Mouse (Mus musculus): ENCODE results near the gene Pnkp. TPM values are rescaled to one million over a fixed set of nuclear protein-coding genes. Genes with fewer than 3 reads are reported as not detected.
A peak's percentile ranks its signal among the peaks of the same experiment; 100 is the strongest.

Gene Pnkp
- polyA plus RNA-seq, 1 experiment from 2014 or later, result 34.1 TPM

DNA sequence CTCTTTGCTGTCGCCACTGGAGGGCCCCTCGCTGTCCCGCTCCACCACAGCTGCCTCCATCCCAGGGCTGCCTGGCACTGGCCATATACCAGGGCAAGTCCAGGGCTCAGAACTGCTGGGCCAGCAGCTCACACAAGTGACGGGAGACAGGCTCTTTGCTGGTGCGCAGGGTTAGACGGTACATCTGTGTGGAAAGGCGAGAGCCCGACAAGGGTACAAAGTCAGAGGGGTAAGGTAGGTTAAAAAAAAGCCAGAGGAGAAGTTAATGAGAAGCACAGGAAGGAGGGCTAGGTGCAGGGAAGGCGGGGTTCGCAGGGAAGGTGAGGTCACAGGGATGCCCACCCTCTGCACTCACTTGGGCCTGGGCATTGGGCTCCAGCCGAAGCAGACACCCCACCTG lies 43.7 kb downstream of the Pnkp start:
- Histone ChIP-seq H3K9ac (no peak overlapping the region; the same call in 1 of the 2 replicates), H3K27ac (no peak overlapping the region), H3K9me3 (no peaks in the 10 kb centered on the region), H3K4me3 (no peak overlapping the region), H3K27me3 (no peaks in the 10 kb centered on the region), H3K4me1 (replicated peaks) (peaks cover 38% of the 10 kb centered on the region), H3K4me2 (no peak overlapping the region), H3K36me3 (peaks cover 69% of the 10 kb centered on the region)
- no peak for ATAC-seq (ENCODE audit: low FRiP score)
- WGBS, result 85% methylated on average over 11 of the region's 11 CpGs

DNA sequence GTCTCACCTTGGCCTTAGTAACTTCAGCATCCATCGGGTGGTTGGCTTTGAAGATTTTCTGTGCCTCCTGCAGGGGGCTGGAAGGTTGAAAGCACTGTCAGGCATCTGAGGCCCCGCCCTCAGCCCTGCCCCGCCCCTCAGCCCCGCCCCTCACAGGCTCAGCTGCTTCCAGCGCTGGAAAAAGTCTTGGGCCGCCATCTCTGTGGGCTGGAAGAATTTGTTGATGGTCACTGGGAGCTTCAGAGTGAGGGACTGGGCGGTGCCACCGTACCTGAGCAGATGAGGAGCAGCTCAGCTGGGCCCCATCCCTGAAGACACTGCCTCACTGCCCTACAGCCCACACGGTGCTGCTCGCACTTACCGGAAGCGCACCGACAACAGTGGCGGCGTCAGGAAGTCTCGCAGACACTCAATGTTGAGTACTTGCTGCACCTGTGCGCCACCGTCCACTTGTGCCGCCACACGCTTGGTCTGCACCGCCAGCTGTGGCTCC lies 44.3 kb downstream of the Pnkp start:
- H3K27me3 ChIP-seq, result no peaks in the 10 kb centered on the region
- no peaks in the 10 kb centered on the region for H3K9me3 ChIP-seq
- 0 out of 2 replicates have a peak overlapping the region, but pooled peaks have one; percentile 44 for H3K27ac ChIP-seq
- WGBS, result 20% methylated on average over 21 of the region's 21 CpGs
- no peak overlapping the region for H3K4me3 ChIP-seq
- peaks cover 37% of the 10 kb centered on the region for H3K4me1 ChIP-seq (replicated peaks)
- H3K36me3 ChIP-seq, result peaks cover 76% of the 10 kb centered on the region
- H3K4me2 ChIP-seq, result peak overlapping the region; percentile 42
- no peak for ATAC-seq (ENCODE audit: low FRiP score)
- peak overlapping the region; percentile 35; the same call in 1 of the 2 replicates for H3K9ac ChIP-seq

DNA sequence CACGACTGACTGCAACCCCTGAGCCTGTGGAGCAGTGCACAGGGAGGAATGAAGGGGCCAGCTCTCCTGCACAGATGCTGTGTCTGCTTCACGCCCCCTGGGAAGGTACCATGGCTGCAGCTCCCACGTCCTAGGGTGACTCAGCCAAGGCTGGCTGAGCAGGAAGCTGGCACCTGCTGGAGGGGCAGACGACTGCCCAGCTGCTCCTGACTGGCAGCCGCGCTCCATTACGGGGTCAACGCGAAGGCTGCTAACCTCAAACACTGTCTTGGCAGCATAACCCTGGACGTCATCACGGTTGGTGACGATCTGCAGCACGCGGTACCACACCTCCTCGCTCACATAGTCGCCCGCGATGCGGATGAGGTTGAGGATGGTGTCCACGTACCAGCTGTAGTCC lies 48.5 kb downstream of the Pnkp start:
- no peak for ATAC-seq (ENCODE audit: low FRiP score)
- Histone ChIP-seq H3K4me3 (no peak overlapping the region), H3K9me3 (no peaks in the 10 kb centered on the region), H3K27ac (no peak overlapping the region), H3K9ac (no peak overlapping the region), H3K36me3 (peaks cover 99% of the 10 kb centered on the region), H3K27me3 (no peaks in the 10 kb centered on the region), H3K4me2 (no peak overlapping the region), H3K4me1 (replicated peaks) (peaks cover 11% of the 10 kb centered on the region)
- 93% methylated on average over 20 of the region's 20 CpGs for WGBS

DNA sequence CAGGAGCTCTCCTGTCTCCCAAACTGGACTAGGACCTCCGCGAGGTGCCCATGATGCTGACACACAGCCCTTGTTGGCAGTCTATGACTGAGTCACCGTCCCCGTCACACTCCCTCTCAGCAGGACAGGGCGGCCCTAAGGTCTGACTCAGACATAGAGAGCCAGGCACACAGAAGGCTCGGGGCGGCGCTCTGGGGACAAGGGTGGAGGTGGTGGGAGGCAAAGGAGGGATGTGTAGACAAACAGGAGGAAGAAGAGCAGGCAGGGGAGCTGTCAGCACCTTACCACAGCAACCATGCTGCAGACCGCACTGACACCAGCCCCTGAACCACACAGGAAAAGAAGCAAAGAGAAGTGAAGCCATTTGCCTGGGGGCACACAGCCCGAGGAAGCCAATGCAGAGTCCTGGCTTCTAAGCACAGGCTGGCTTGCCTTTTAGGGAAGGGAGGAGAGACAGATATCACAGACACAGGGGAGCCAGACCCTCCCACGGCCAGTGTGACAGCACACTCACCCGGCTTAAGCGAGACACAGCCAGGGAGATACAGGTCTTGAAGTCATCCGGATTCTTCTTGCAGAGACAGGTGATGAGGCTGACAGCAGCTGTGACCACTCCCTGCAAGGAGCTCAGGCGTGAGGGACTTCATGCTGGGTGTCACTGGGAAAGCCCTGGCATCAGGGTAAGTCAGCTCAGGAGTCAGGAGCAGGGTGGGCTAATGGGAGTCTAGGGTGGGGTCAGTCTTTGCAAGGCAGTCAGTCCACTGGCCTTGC lies 52.0 kb downstream of the Pnkp start:
- no peak overlapping the region for H3K4me2 ChIP-seq

More for the DNA sequence above, 52.0 kb downstream of the Pnkp start:
- Histone ChIP-seq H3K9ac (no peak overlapping the region), H3K9me3 (no peaks in the 10 kb centered on the region), H3K27me3 (no peaks in the 10 kb centered on the region), H3K27ac (no peak overlapping the region), H3K4me3 (no peak overlapping the region), H3K4me1 (replicated peaks) (no peaks in the 10 kb centered on the region), H3K36me3 (peaks cover 100% of the 10 kb centered on the region)
- 93% methylated on average over 15 of the region's 15 CpGs for WGBS
- no peak for ATAC-seq (ENCODE audit: low FRiP score)

MicroRNAs within 50 kb of the gene (microRNA counts, 519-probe panel; counts per million panel counts)
- microRNA mmu-miR-707, result 51.3 counts per million

Small RNA genes lying within 50 kb of the gene (microRNA-seq; reads per million reads assigned to microRNA genes)
- not detected for gene Mir707

Other genes with a start within 250 kb of the Pnkp start
- gene Myh14, start 186.3 kb upstream of the Pnkp start, polyA plus RNA-seq (2015; fragmentation: Nextera tagmentation; extraction: Ambion mirVana), result 1.9 and 2.3 TPM in 2 replicates
- gene Izumo2, start 148.4 kb upstream of the Pnkp start, polyA plus RNA-seq (2015; fragmentation: Nextera tagmentation; extraction: Ambion mirVana), result not detected in 2 replicates
- gene Vrk3, start 108.7 kb upstream of the Pnkp start, polyA plus RNA-seq (2015; fragmentation: Nextera tagmentation; extraction: Ambion mirVana), result 28.4 and 33.0 TPM in 2 replicates
- 0.78 and 0.91 TPM in 2 replicates for gene Zfp473, start 106.1 kb upstream of the Pnkp start, polyA plus RNA-seq (2015; fragmentation: Nextera tagmentation; extraction: Ambion mirVana)
- 47.6 and 47.9 TPM in 2 replicates for gene Nup62, start 41.1 kb upstream of the Pnkp start, polyA plus RNA-seq (2015; fragmentation: Nextera tagmentation; extraction: Ambion mirVana)
- gene Il4i1, start 40.8 kb upstream of the Pnkp start, polyA plus RNA-seq (2015; fragmentation: Nextera tagmentation; extraction: Ambion mirVana), result 1.6 and 1.7 TPM in 2 replicates
- 3.5 and 4.2 TPM in 2 replicates for gene Atf5, start 40.5 kb upstream of the Pnkp start, polyA plus RNA-seq (2015; fragmentation: Nextera tagmentation; extraction: Ambion mirVana)
- 86.8 and 93.7 TPM in 2 replicates for gene Akt1s1, start 8.1 kb upstream of the Pnkp start, polyA plus RNA-seq (2015; fragmentation: Nextera tagmentation; extraction: Ambion mirVana)
- 108 and 112 TPM in 2 replicates for gene Tbc1d17, start 8.1 kb upstream of the Pnkp start, polyA plus RNA-seq (2015; fragmentation: Nextera tagmentation; extraction: Ambion mirVana)
- gene Ptov1, start 12.6 kb downstream of the Pnkp start, polyA plus RNA-seq (2015; fragmentation: Nextera tagmentation; extraction: Ambion mirVana), result 495 and 503 TPM in 2 replicates
- gene Med25, start 35.6 kb downstream of the Pnkp start, polyA plus RNA-seq (2015; fragmentation: Nextera tagmentation; extraction: Ambion mirVana), result 142 and 147 TPM in 2 replicates
- gene Fuz, start 38.9 kb downstream of the Pnkp start, polyA plus RNA-seq (2015; fragmentation: Nextera tagmentation; extraction: Ambion mirVana), result 19.3 and 19.8 TPM in 2 replicates
- gene Ap2a1, start 72.4 kb downstream of the Pnkp start, polyA plus RNA-seq (2015; fragmentation: Nextera tagmentation; extraction: Ambion mirVana), result 105 and 108 TPM in 2 replicates
- gene Tsks, start 86.1 kb downstream of the Pnkp start, polyA plus RNA-seq (2015; fragmentation: Nextera tagmentation; extraction: Ambion mirVana), result 0.17 TPM in 1 of 2 replicates, not detected in the other
- gene Cpt1c, start 117.7 kb downstream of the Pnkp start, polyA plus RNA-seq (2015; fragmentation: Nextera tagmentation; extraction: Ambion mirVana), result 52.2 and 56.3 TPM in 2 replicates
- gene Prmt1, start 129.4 kb downstream of the Pnkp start, polyA plus RNA-seq (2015; fragmentation: Nextera tagmentation; extraction: Ambion mirVana), result 681 and 687 TPM in 2 replicates
- 66.7 and 68.3 TPM in 2 replicates for gene Irf3, start 140.5 kb downstream of the Pnkp start, polyA plus RNA-seq (2015; fragmentation: Nextera tagmentation; extraction: Ambion mirVana)
- gene Bcl2l12, start 141.6 kb downstream of the Pnkp start, polyA plus RNA-seq (2015; fragmentation: Nextera tagmentation; extraction: Ambion mirVana), result 16.2 and 19.7 TPM in 2 replicates
- 42.4 and 45.2 TPM in 2 replicates for gene Scaf1, start 159.2 kb downstream of the Pnkp start, polyA plus RNA-seq (2015; fragmentation: Nextera tagmentation; extraction: Ambion mirVana)
- 11.5 and 15.4 TPM in 2 replicates for gene Rras, start 160.8 kb downstream of the Pnkp start, polyA plus RNA-seq (2015; fragmentation: Nextera tagmentation; extraction: Ambion mirVana)
- 13.8 and 14.5 TPM in 2 replicates for gene Prr12, start 195.7 kb downstream of the Pnkp start, polyA plus RNA-seq (2015; fragmentation: Nextera tagmentation; extraction: Ambion mirVana)
- gene Nosip, start 205.3 kb downstream of the Pnkp start, polyA plus RNA-seq (2015; fragmentation: Nextera tagmentation; extraction: Ambion mirVana), result 58.0 and 58.5 TPM in 2 replicates
- gene Prrg2, start 205.5 kb downstream of the Pnkp start, polyA plus RNA-seq (2015; fragmentation: Nextera tagmentation; extraction: Ambion mirVana), result 14.8 and 17.1 TPM in 2 replicates
- 93.8 and 103 TPM in 2 replicates for gene Rcn3, start 235.1 kb downstream of the Pnkp start, polyA plus RNA-seq (2015; fragmentation: Nextera tagmentation; extraction: Ambion mirVana)
- 26.9 and 28.3 TPM in 2 replicates for gene Fcgrt, start 246.7 kb downstream of the Pnkp start, polyA plus RNA-seq (2015; fragmentation: Nextera tagmentation; extraction: Ambion mirVana)

Measured in hindbrain, embryonic 13.5 days (tissue).